Mouse (Mus musculus): ENCODE measurements around the gene Fbxl2.

- TF ChIP-seq RAD21 (IDR thresholded peaks at IDR 0.05; ENCODE audit: low read depth, low read length) = no peak
- TF ChIP-seq CTCF (conservative IDR thresholded peaks at IDR 0.05 in 1 of 2, IDR thresholded peaks at IDR 0.05 in 1 of 2; ENCODE audit: low read depth in 2 of 2, low read length in 2 of 2) = no peak
- no peak for TF ChIP-seq SIN3A (IDR thresholded peaks at IDR 0.05; ENCODE audit: low read length)
- no peak for TF ChIP-seq TCF12 (IDR thresholded peaks at IDR 0.05; ENCODE audit: low read depth, low read length)
- TF ChIP-seq EP300 (IDR thresholded peaks at IDR 0.05; ENCODE audit: low read length) = no peak
- no peak for TF ChIP-seq CHD2 (IDR thresholded peaks at IDR 0.05; ENCODE audit: low read length)
- no peak for TF ChIP-seq USF2 (conservative IDR thresholded peaks at IDR 0.05; ENCODE audit: low read depth, low read length)
- no peak for TF ChIP-seq POLR2A (IDR thresholded peaks at IDR 0.05; ENCODE audit: low read depth, low read length)
- TF ChIP-seq BHLHE40 (IDR thresholded peaks at IDR 0.05; ENCODE audit: low read depth, low read length) = no peak
- no peak for TF ChIP-seq HCFC1 (IDR thresholded peaks at IDR 0.05; ENCODE audit: low read depth, low read length)
- no peak for TF ChIP-seq NRF1 (IDR thresholded peaks at IDR 0.05; ENCODE audit: low read depth, low read length)
- no peak for TF ChIP-seq ZNF384 (IDR thresholded peaks at IDR 0.05; ENCODE audit: low read depth, low read length)
- no peak for TF ChIP-seq USF1 (IDR thresholded peaks at IDR 0.05; ENCODE audit: low read depth, low read length)
- no peak for TF ChIP-seq MAFK (IDR thresholded peaks at IDR 0.05; ENCODE audit: insufficient replicate concordance, low read length)
These were observed 39.2 kb downstream of the Fbxl2 start for GRCm38 (mm10) chr9:114006801-114007200.
